Mouse (Mus musculus) hindbrain, embryonic 11.5 days (tissue): Measurements from ENCODE around the gene Slc29a3. TPM values are rescaled to one million over a fixed set of nuclear protein-coding genes. Genes with fewer than 3 reads are reported as not detected.

ENCODE experiments used
- ATAC-seq: fragments of 200-750 bp; cut with Nextera tagmentation; 2 replicates; pipeline ENCODE4 v1.8.0; 2017; ENCODE audit warnings: mild to moderate bottlenecking, moderate TSS enrichment, moderate library complexity; ENCODE audit not compliant: low FRiP score
- DNase-seq: peaks from one replicate; pipeline ENCODE4 v3.0.0-alpha.2; 2015; ENCODE audit warnings: low spot score
- H3K27ac ChIP-seq: fragments of 300-500 bp; sonication (generic); 2 replicates; pipeline ENCODE4 v1.5.1; 2014; ENCODE audit warnings: mild to moderate bottlenecking, low read depth, low read length
- H3K27me3 ChIP-seq: fragments of 300-500 bp; sonication (generic); 2 replicates; pipeline ENCODE4 v1.6.1; 2014; ENCODE audit warnings: mild to moderate bottlenecking, low read length, moderate library complexity, mixed read lengths; ENCODE audit not compliant: control insufficient read depth, insufficient read depth
- H3K36me3 ChIP-seq: fragments of 300-500 bp; sonication (generic); 2 replicates; pipeline ENCODE4 v1.6.1; 2014; ENCODE audit warnings: mild to moderate bottlenecking, low read length, moderate library complexity, mixed read lengths; ENCODE audit not compliant: control insufficient read depth, insufficient read depth
- H3K4me1 ChIP-seq: fragments of 300-500 bp; sonication (generic); replicated peaks from 2 replicates; pipeline ENCODE4 v1.6.1; 2014; ENCODE audit warnings: low read length, mixed read lengths; ENCODE audit not compliant: control insufficient read depth, insufficient read depth
- H3K4me2 ChIP-seq: fragments of 300-500 bp; sonication (generic); replicated peaks from 2 replicates; pipeline ENCODE4 v1.6.1; 2014; ENCODE audit warnings: mild to moderate bottlenecking, low read depth, low read length
- H3K4me3 ChIP-seq: fragments of 300-500 bp; sonication (generic); 2 replicates; pipeline ENCODE4 v1.5.1; 2014; ENCODE audit warnings: low read depth, low read length
- H3K9ac ChIP-seq: fragments of 300-500 bp; sonication (generic); 2 replicates; pipeline ENCODE4 v1.6.1; 2014; ENCODE audit warnings: low read depth, low read length
- H3K9me3 ChIP-seq: fragments of 300-500 bp; sonication (generic); 2 replicates; pipeline ENCODE4 v1.6.1; 2016; ENCODE audit warnings: low read length; ENCODE audit not compliant: control insufficient read depth
- WGBS: fragments of 180-500 bp; shearing (Covaris S2); extraction: QIAGEN DNeasy Blood & Tissue Kit; methylation state at CpG from one replicate; pipeline ENCODE4 v1.1.7; 2014; 5-methylcytosine and 5-hydroxymethylcytosine counted together
- polyA plus RNA-seq: library from polyadenylated mRNA; unstranded; fragments of >200 nt; fragmentation: Nextera tagmentation; extraction: Ambion mirVana; gene quantifications from 2 replicates; pipeline ENCODE4 v1.2.1, GENCODE M21; 2014

Gene Slc29a3
- polyA plus RNA-seq, 1 experiment from 2014 or later, result 7.7 TPM

GRCm38 (mm10) chr10:60794792-60795191 lies 42.2 kb upstream of the Slc29a3 start:
- H3K4me1 ChIP-seq, result peaks cover 4% of the 10 kb centered on the region; the same call in 1 of the 2 replicates
- no peak overlapping the region for H3K27ac ChIP-seq
- H3K4me3 ChIP-seq, result no peak overlapping the region
- ATAC-seq (no peak), DNase-seq (no peak)
- H3K4me2 ChIP-seq, result no peak overlapping the region
- no peaks in the 10 kb centered on the region for H3K9me3 ChIP-seq
- H3K36me3 ChIP-seq, result no peaks in the 10 kb centered on the region
- peaks cover 4% of the 10 kb centered on the region; the same call in 1 of the 2 replicates for H3K27me3 ChIP-seq
- H3K9ac ChIP-seq, result no peak overlapping the region
- 51% methylated on average over 8 of the region's 8 CpGs for WGBS

- 38% methylated on average over 11 of the region's 11 CpGs for WGBS
- no peak overlapping the region for H3K4me3 ChIP-seq
- H3K4me1 ChIP-seq, result peaks cover 4% of the 10 kb centered on the region; the same call in 1 of the 2 replicates
- no peak overlapping the region for H3K4me2 ChIP-seq
- ATAC-seq (no peak), DNase-seq (no peak)
- H3K27me3 ChIP-seq, result peaks cover 4% of the 10 kb centered on the region; the same call in 1 of the 2 replicates
- H3K36me3 ChIP-seq, result no peaks in the 10 kb centered on the region
- H3K27ac ChIP-seq, result no peak overlapping the region
- H3K9ac ChIP-seq, result no peak overlapping the region
- H3K9me3 ChIP-seq, result no peaks in the 10 kb centered on the region
These were observed 41.8 kb upstream of the Slc29a3 start for GRCm38 (mm10) chr10:60794374-60794773.

DNA sequence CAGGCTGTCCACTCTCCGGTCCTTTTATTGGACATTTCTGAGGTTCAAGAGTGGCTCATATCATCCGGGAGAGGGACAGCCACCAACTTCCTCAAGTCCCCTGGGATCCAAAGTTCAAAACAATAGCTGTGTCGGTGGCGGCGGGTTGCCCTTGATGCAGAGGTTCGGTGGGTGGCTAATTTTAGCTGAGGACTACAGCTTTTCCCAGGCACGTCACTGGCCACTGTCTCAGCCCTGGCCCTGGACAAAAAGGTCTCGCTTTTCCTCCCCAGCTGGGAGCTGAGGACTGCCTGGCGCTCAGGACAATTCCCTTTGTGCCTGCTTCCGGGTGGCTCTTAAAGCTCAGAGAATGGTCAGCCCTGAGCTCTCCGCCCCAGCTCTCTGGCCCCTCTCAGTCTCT lies 40.2 kb upstream of the Slc29a3 start:
- no peak overlapping the region for H3K4me3 ChIP-seq
- ATAC-seq, result no peak
- no peak overlapping the region for H3K27ac ChIP-seq
- H3K36me3 ChIP-seq, result no peaks in the 10 kb centered on the region
- H3K4me1 ChIP-seq, result peaks cover 4% of the 10 kb centered on the region; the same call in 1 of the 2 replicates
- peaks cover 2% of the 10 kb centered on the region; the same call in 1 of the 2 replicates for H3K27me3 ChIP-seq
- no peaks in the 10 kb centered on the region for H3K9me3 ChIP-seq
- 13% methylated on average over 11 of the region's 11 CpGs for WGBS
- DNase-seq, result no peak
- H3K4me2 ChIP-seq, result no peak overlapping the region
- H3K9ac ChIP-seq, result no peak overlapping the region

GRCm38 (mm10) chr10:60792365-60792764 lies 39.8 kb upstream of the Slc29a3 start:
- H3K4me2 ChIP-seq, result no peak overlapping the region
- no peak overlapping the region for H3K9ac ChIP-seq
- no peak for ATAC-seq
- H3K36me3 ChIP-seq, result no peaks in the 10 kb centered on the region
- DNase-seq, result no peak
- H3K27ac ChIP-seq, result no peak overlapping the region
- no peaks in the 10 kb centered on the region for H3K9me3 ChIP-seq
- 50% methylated on average over 10 of the region's 10 CpGs for WGBS
- H3K27me3 ChIP-seq, result peaks cover 2% of the 10 kb centered on the region; the same call in 1 of the 2 replicates
- H3K4me3 ChIP-seq, result no peak overlapping the region
- peaks cover 4% of the 10 kb centered on the region; the same call in 1 of the 2 replicates for H3K4me1 ChIP-seq

DNA sequence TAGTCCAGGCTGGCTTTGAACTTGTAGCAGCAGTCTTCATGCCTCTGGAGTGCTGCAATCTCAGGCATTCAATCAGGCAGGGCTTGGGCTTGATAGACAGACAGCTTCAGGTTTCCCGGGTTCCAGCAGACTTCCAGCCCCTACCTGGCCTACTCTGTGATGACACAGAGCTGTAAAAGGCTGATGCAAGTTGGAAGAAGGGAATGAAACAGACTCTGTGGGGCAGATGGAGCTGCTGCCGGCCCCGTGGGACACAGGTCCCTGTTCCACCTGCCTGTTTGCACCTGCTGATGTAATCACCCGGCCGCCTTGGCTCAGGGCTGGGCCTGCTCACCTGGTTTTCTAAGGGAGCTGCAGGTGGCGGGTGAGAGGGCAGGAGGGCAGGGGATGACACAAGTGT lies 38.3 kb upstream of the Slc29a3 start:
- WGBS, result 90% methylated on average over 6 of the region's 6 CpGs
- no peaks in the 10 kb centered on the region for H3K9me3 ChIP-seq
- no peak for DNase-seq
- no peak for ATAC-seq
- H3K27me3 ChIP-seq, result peaks cover 2% of the 10 kb centered on the region; the same call in 1 of the 2 replicates
- no peak overlapping the region for H3K27ac ChIP-seq
- no peak overlapping the region for H3K9ac ChIP-seq
- no peak overlapping the region for H3K4me2 ChIP-seq
- H3K4me3 ChIP-seq, result no peak overlapping the region
- peaks cover 4% of the 10 kb centered on the region; the same call in 1 of the 2 replicates for H3K4me1 ChIP-seq
- H3K36me3 ChIP-seq, result no peaks in the 10 kb centered on the region

GRCm38 (mm10) chr10:60787303-60788074 lies 34.9 kb upstream of the Slc29a3 start:
- Histone ChIP-seq H3K36me3 (no peaks in the 10 kb centered on the region), H3K9ac (no peak overlapping the region), H3K4me1 (no peaks in the 10 kb centered on the region), H3K27me3 (peaks cover 2% of the 10 kb centered on the region; the same call in 1 of the 2 replicates), H3K4me3 (no peak overlapping the region), H3K27ac (peak overlapping the region; percentile 14; the same call in 1 of the 2 replicates), H3K9me3 (no peaks in the 10 kb centered on the region), H3K4me2 (no peak overlapping the region)
- DNase-seq, result no peak
- WGBS, result 72% methylated on average over 16 of the region's 16 CpGs
- peak; percentile 75 for ATAC-seq

DNA sequence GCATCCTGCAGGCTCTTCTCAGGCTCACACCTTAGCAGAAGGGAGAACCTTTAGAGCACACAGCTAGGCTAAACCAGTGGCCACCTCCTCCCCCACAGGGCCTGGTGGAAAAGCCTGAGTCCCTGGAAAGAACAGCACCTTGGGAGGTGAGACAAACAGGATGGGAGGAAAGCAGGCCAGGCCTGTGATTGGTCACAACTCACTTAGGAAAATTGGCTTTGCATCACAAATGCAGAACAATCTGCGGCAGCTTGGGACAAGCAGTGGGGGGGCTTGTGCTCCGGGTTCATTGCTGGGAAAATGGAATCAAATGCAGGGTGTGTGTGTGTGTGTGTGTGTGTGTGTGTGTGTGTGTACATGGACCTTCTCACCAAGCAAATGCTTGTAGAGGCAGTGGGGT lies 31.0 kb upstream of the Slc29a3 start:
- Histone ChIP-seq H3K9me3 (no peaks in the 10 kb centered on the region), H3K36me3 (no peaks in the 10 kb centered on the region), H3K9ac (no peak overlapping the region), H3K4me2 (no peak overlapping the region), H3K27me3 (no peaks in the 10 kb centered on the region; the same call in 1 of the 2 replicates), H3K4me1 (no peaks in the 10 kb centered on the region), H3K4me3 (no peak overlapping the region), H3K27ac (no peak overlapping the region)
- no peak for ATAC-seq
- 32% methylated on average over 2 of the region's 2 CpGs for WGBS
- no peak for DNase-seq

- peak; percentile 90 for DNase-seq
- 10% methylated on average over 9 of the region's 9 CpGs for WGBS
- no peak overlapping the region for H3K9ac ChIP-seq
- H3K4me3 ChIP-seq, result no peak overlapping the region
- no peak overlapping the region for H3K4me2 ChIP-seq
- H3K9me3 ChIP-seq, result no peaks in the 10 kb centered on the region
- H3K4me1 ChIP-seq, result no peaks in the 10 kb centered on the region
- H3K36me3 ChIP-seq, result no peaks in the 10 kb centered on the region
- ATAC-seq, result peak; percentile 26; the same call in 1 of the 2 replicates
- H3K27me3 ChIP-seq, result no peaks in the 10 kb centered on the region; the same call in 1 of the 2 replicates
- no peak overlapping the region for H3K27ac ChIP-seq
These were observed 27.0 kb upstream of the Slc29a3 start for GRCm38 (mm10) chr10:60779628-60780027.

DNA sequence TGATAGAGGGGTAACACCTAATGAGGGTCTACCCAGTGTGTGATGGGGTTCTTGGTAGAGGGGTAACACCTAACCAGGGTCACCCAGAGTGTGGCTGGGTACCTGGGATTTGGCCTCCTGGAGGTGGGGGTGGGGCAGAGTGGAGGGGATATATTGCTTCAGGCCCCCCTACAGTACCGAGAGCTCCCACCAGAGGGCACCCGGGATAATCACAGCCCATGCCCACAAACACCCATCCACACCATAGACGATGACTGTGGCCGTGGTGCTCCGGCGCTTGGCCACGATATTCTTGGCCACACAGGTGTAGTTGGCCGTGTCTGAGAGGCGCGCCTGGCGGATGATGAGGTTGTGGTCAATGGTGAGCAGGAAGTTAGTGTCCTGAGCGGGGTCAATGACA lies 25.9 kb upstream of the Slc29a3 start:
- Histone ChIP-seq H3K27me3 (no peaks in the 10 kb centered on the region; the same call in 1 of the 2 replicates), H3K9me3 (no peaks in the 10 kb centered on the region), H3K4me1 (no peaks in the 10 kb centered on the region), H3K36me3 (no peaks in the 10 kb centered on the region), H3K4me2 (no peak overlapping the region), H3K27ac (no peak overlapping the region), H3K4me3 (no peak overlapping the region), H3K9ac (no peak overlapping the region)
- DNase-seq (peak; percentile 76), ATAC-seq (peak; percentile 23; the same call in 1 of the 2 replicates)
- WGBS, result 75% methylated on average over 12 of the region's 12 CpGs
